Mouse (Mus musculus) MEL (cell line): ENCODE results near the gene March6. TPM values are rescaled to one million over a fixed set of nuclear protein-coding genes. Genes with fewer than 3 reads are reported as not detected.

Source experiments
- DNase-seq: peaks from one replicate; pipeline ENCODE4 v3.0.0; 2011; ENCODE audit warnings: low read depth, low spot score
- H3K27ac ChIP-seq: 2 replicates; pipeline ENCODE4 v1.5.1; 2012; ENCODE audit warnings: low read depth, mild to moderate bottlenecking, control low read depth, low read length, moderate library complexity; ENCODE audit not compliant: control insufficient read depth
- H3K27me3 ChIP-seq, 2 experiments: fragments of 150-350 bp in 1 of 2; sonication (generic) in 1 of 2; 2 replicates each; pipeline ENCODE4 v1.6.1; 2012; ENCODE audit warnings: low read length in 2 of 2, mild to moderate bottlenecking in 2 of 2, improper control_type of control experiment in 1 of 2, moderate library complexity in 1 of 2; ENCODE audit not compliant: insufficient read depth in 2 of 2, control insufficient read depth in 1 of 2
- H3K36me3 ChIP-seq, 2 experiments: 2 replicates each; pipeline ENCODE4 v1.6.1; 2012 to 2014; ENCODE audit warnings: low read length in 2 of 2, improper control_type of control experiment in 1 of 2, inconsistent platforms in 1 of 2, mild to moderate bottlenecking in 1 of 2; ENCODE audit not compliant: insufficient read depth in 2 of 2, control insufficient read depth in 1 of 2
- H3K4me1 ChIP-seq, 2 experiments: fragments of 150-350 bp in 1 of 2; sonication (generic) in 1 of 2; 2 replicates each; pipeline ENCODE4 v1.6.1; 2012; ENCODE audit warnings: low read length in 2 of 2, improper control_type of control experiment in 1 of 2, mild to moderate bottlenecking in 1 of 2; ENCODE audit not compliant: insufficient read depth in 2 of 2, control insufficient read depth in 1 of 2
- H3K4me3 ChIP-seq, 2 experiments: fragments of 150-350 bp in 1 of 2; sonication (generic) in 1 of 2; 2 replicates each; pipeline ENCODE4 v1.5.1; 2012; ENCODE audit warnings: low read depth in 2 of 2, low read length in 2 of 2, mild to moderate bottlenecking in 2 of 2, moderate library complexity in 2 of 2, control low read depth in 1 of 2, improper control_type of control experiment in 1 of 2; ENCODE audit not compliant: control insufficient read depth in 1 of 2, insufficient read depth in 1 of 2
- H3K79me2 ChIP-seq: 2 replicates; pipeline ENCODE4 v1.6.1; 2012; ENCODE audit warnings: mild to moderate bottlenecking, low read length, moderate library complexity; ENCODE audit not compliant: control insufficient read depth, poor library complexity, insufficient read depth
- H3K9ac ChIP-seq: 2 replicates; pipeline ENCODE4 v1.6.1; 2012; ENCODE audit warnings: low read depth, mild to moderate bottlenecking, control low read depth, low read length, moderate library complexity; ENCODE audit not compliant: control insufficient read depth, poor library complexity, severe bottlenecking
- H3K9me3 ChIP-seq: fragments of 150-350 bp; sonication (generic); replicated peaks from 2 replicates; pipeline ENCODE4 v1.6.1; 2012; ENCODE audit warnings: mild to moderate bottlenecking, low read length, improper control_type of control experiment, moderate library complexity; ENCODE audit not compliant: insufficient read depth
- CHD1 ChIP-seq: IDR thresholded peaks from 2 replicates; pipeline ENCODE4 v1.6.1; 2012; ENCODE audit warnings: low read depth, mild to moderate bottlenecking, inconsistent platforms, low read length, improper control_type of control experiment
- CHD2 ChIP-seq: IDR thresholded peaks from 2 replicates; pipeline ENCODE4 v1.6.1; 2011; ENCODE audit warnings: low read length, improper control_type of control experiment
- CTCF ChIP-seq, 3 experiments: IDR thresholded peaks in 2 of 3; conservative IDR thresholded peaks in 1 of 3; 2 replicates each; pipeline ENCODE4 v1.5.1; 2011 to 2012; ENCODE audit warnings: low read length in 3 of 3, low read depth in 2 of 3, mild to moderate bottlenecking in 2 of 3, improper control_type of control experiment in 1 of 3, inconsistent platforms in 1 of 3, mixed read lengths in 1 of 3, moderate library complexity in 1 of 3; ENCODE audit not compliant: control insufficient read depth in 1 of 3, insufficient read depth in 1 of 3, poor library complexity in 1 of 3, severe bottlenecking in 1 of 3
- JUND ChIP-seq: IDR thresholded peaks from 2 replicates; pipeline ENCODE4 v1.6.1; 2011; ENCODE audit warnings: low read depth, mild to moderate bottlenecking, improper control_type of control experiment, low read length
- MAZ ChIP-seq: IDR thresholded peaks from 2 replicates; pipeline ENCODE4 v1.6.1; 2012; ENCODE audit warnings: low read depth, mild to moderate bottlenecking, inconsistent platforms, low read length, improper control_type of control experiment
- MYB ChIP-seq: IDR thresholded peaks from 2 replicates; pipeline ENCODE4 v1.6.1; 2011; ENCODE audit warnings: mild to moderate bottlenecking, low read depth, low read length, improper control_type of control experiment
- NRF1 ChIP-seq: IDR thresholded peaks from 2 replicates; pipeline ENCODE4 v1.6.1; 2014; ENCODE audit warnings: low read depth, mild to moderate bottlenecking, inconsistent platforms, low read length, improper control_type of control experiment, moderate library complexity; ENCODE audit not compliant: poor library complexity, insufficient read depth, severe bottlenecking
- POLR2A ChIP-seq, 2 experiments: IDR thresholded peaks; 2 replicates each; pipeline ENCODE4 v1.6.1; 2011 to 2012; ENCODE audit warnings: low read length in 2 of 2, mild to moderate bottlenecking in 2 of 2, control low read depth in 1 of 2, improper control_type of control experiment in 1 of 2, low read depth in 1 of 2, moderate library complexity in 1 of 2; ENCODE audit not compliant: control insufficient read depth in 1 of 2, insufficient read depth in 1 of 2, poor library complexity in 1 of 2
- RAD21 ChIP-seq: IDR thresholded peaks from 2 replicates; pipeline ENCODE4 v1.6.1; 2011; ENCODE audit warnings: mild to moderate bottlenecking, low read depth, low read length, improper control_type of control experiment
- USF2 ChIP-seq, 2 experiments: IDR thresholded peaks; 2 replicates each; pipeline ENCODE4 v1.6.1; 2011 to 2012; ENCODE audit warnings: improper control_type of control experiment in 2 of 2, low read length in 2 of 2, borderline replicate concordance in 1 of 2, inconsistent platforms in 1 of 2, low read depth in 1 of 2, mild to moderate bottlenecking in 1 of 2; ENCODE audit not compliant: insufficient read depth in 1 of 2
- polyA plus RNA-seq, 2 experiments: library from polyadenylated mRNA; stranded (reverse) in 1 of 2; unstranded in 1 of 2; fragments of >175 nt in 1 of 2; fragments of >200 nt in 1 of 2; gene quantifications; 2 replicates each; pipeline versions ENCODE4 v1.2.1 to v1.2.4; 2012; ENCODE audit warnings: low replicate concordance in 2 of 2, low read depth in 1 of 2; ENCODE audit not compliant: insufficient read length in 2 of 2, insufficient read depth in 1 of 2, missing spikeins in 1 of 2
- total RNA-seq: library from RNA; depleted of rRNA; stranded (reverse); fragments of 300-350 nt; gene quantifications from 2 replicates; pipeline ENCODE4 v1.2.3, GENCODE M21; 2012; rRNA removed

Gene March6
- total and polyA plus RNA-seq, 3 experiments, result 37.9 to 114 (median 62.5) TPM

- no peak for TF ChIP-seq MYB
Measured at GRCm38 (mm10) chr15:31412436-31412835, 118.4 kb downstream of the March6 start (continued).

GRCm38 (mm10) chr15:31407490-31407889 is 123.4 kb downstream of the March6 start:
- no peaks in the 10 kb centered on the region for H3K9me3 ChIP-seq
- no peak for DNase-seq
- TF ChIP-seq CTCF (IDR thresholded peaks at IDR 0.05 in 2 of 3, conservative IDR thresholded peaks at IDR 0.05 in 1 of 3; ENCODE audit: control insufficient read depth in 1 of 3, insufficient read depth in 1 of 3, low read depth in 2 of 3, low read length in 3 of 3, poor library complexity in 1 of 3, severe bottlenecking in 1 of 3) (no peak), NRF1 (no peak)
- no peak overlapping the region for H3K4me3 ChIP-seq
- no peak overlapping the region for H3K27ac ChIP-seq
- H3K79me2 ChIP-seq, result no peaks in the 10 kb centered on the region
- peaks cover 6 to 24% of the 10 kb centered on the region in 2 experiments for H3K4me1 ChIP-seq
- H3K27me3 ChIP-seq, result no peaks in the 10 kb centered on the region
- no peak overlapping the region for H3K9ac ChIP-seq
- H3K36me3 ChIP-seq, result peaks cover 0 to 13% of the 10 kb centered on the region in 2 experiments; a peak in 2 of 4 replicates

DNA sequence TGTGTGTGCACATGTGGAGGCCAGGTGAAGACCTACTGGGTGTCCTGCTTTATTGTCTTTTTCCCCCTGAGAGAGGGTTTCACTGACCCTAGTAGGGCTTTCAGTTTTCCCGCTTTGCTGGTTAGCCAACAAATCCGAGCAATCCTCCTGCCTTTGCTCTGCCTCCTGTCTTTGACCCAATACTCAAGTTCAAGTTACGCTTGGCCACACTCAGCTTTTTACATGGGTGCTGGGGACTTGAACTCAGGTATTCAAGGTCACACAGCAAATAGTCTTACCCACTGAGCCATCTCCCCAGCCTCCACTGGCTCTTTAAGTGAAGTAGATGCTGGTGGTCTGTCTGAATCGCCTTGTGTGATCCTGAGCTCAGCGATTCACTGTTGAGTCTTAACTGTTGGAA is 124.0 kb downstream of the March6 start:
- peaks cover 2 to 18% of the 10 kb centered on the region in 2 experiments; a peak in 2 of 4 replicates for H3K4me1 ChIP-seq
- H3K27ac ChIP-seq, result no peak overlapping the region
- H3K4me3 ChIP-seq, result no peak overlapping the region
- no peak overlapping the region for H3K9ac ChIP-seq
- no peak for DNase-seq
- H3K27me3 ChIP-seq, result no peaks in the 10 kb centered on the region
- H3K9me3 ChIP-seq, result no peaks in the 10 kb centered on the region
- TF ChIP-seq CHD1, result no peak
- TF ChIP-seq JUND, result no peak
- TF ChIP-seq USF2 (IDR thresholded peaks at IDR 0.05; ENCODE audit: borderline replicate concordance in 1 of 2, insufficient read depth in 1 of 2, low read depth in 1 of 2, low read length in 2 of 2), result no peak
- TF ChIP-seq POLR2A (IDR thresholded peaks at IDR 0.05; ENCODE audit: control insufficient read depth in 1 of 2, insufficient read depth in 1 of 2, low read depth in 1 of 2, low read length in 2 of 2, poor library complexity in 1 of 2), result no peak
- TF ChIP-seq CTCF (IDR thresholded peaks at IDR 0.05 in 2 of 3, conservative IDR thresholded peaks at IDR 0.05 in 1 of 3; ENCODE audit: control insufficient read depth in 1 of 3, insufficient read depth in 1 of 3, low read depth in 2 of 3, low read length in 3 of 3, poor library complexity in 1 of 3, severe bottlenecking in 1 of 3), result no peak
- TF ChIP-seq NRF1, result no peak
- TF ChIP-seq MAZ, result no peak
- TF ChIP-seq RAD21, result no peak
- TF ChIP-seq CHD2, result no peak
- TF ChIP-seq, all 39 proteins: peak for 0
- no peaks in the 10 kb centered on the region for H3K79me2 ChIP-seq
- peaks cover 0 to 8% of the 10 kb centered on the region in 2 experiments; a peak in 2 of 4 replicates for H3K36me3 ChIP-seq

Other genes with a start within 250 kb of the March6 start
- 12.0 and 16.1 TPM in 2 replicates for gene Ankrd33b, start 163.3 kb downstream of the March6 start, total RNA-seq
- 10 to 100 TPM in 1 of 2 experiments, not detected in 1; 11.1 TPM for gene Ankrd33b, start 163.3 kb downstream of the March6 start, polyA plus RNA-seq
- gene Ropn1l, start 77.3 kb downstream of the March6 start, total RNA-seq, result 0.96 and 1.3 TPM in 2 replicates
- gene Ropn1l, start 77.3 kb downstream of the March6 start, polyA plus RNA-seq, result 1 to 10 TPM in 1 of 2 experiments, not detected in 1; 1.7 TPM
- gene Cmbl, start 34.3 kb upstream of the March6 start, total RNA-seq, result 0.31 TPM in 1 of 2 replicates, not detected in the other
- gene Cmbl, start 34.3 kb upstream of the March6 start, polyA plus RNA-seq, result under 1 TPM in 1 of 2 experiments, not detected in 1; 0.22 TPM
- 1,184 and 1,257 TPM in 2 replicates for gene Cct5, start 70.8 kb upstream of the March6 start, total RNA-seq
- 100 to 1,000 TPM; 396 to 798 TPM for gene Cct5, start 70.8 kb upstream of the March6 start, polyA plus RNA-seq
- 26.2 and 29.2 TPM in 2 replicates for gene Fam173b, start 70.8 kb upstream of the March6 start, total RNA-seq
- 10 to 100 TPM in 1 of 2 experiments, not detected in 1; 21.0 TPM for gene Fam173b, start 70.8 kb upstream of the March6 start, polyA plus RNA-seq